Mouse (Mus musculus) hindbrain, embryonic 16.5 days (tissue): ENCODE results near the gene Cep85l. TPM values are rescaled to one million over a fixed set of nuclear protein-coding genes. Genes with fewer than 3 reads are reported as not detected.

ENCODE experiments used
- ATAC-seq: fragments of 200-750 bp; cut with Nextera tagmentation; 2 replicates; pipeline ENCODE4 v1.8.0; 2017; ENCODE audit warnings: moderate TSS enrichment, moderate library complexity
- H3K27ac ChIP-seq: fragments of 300-500 bp; sonication (generic); 2 replicates; pipeline ENCODE4 v1.5.1; 2014; ENCODE audit warnings: low read depth, mild to moderate bottlenecking, control low read depth, low read length, moderate library complexity
- H3K27me3 ChIP-seq: fragments of 300-500 bp; sonication (generic); replicated peaks from 2 replicates; pipeline ENCODE4 v1.6.1; 2014; ENCODE audit warnings: low read length; ENCODE audit not compliant: control insufficient read depth, insufficient read depth
- H3K36me3 ChIP-seq: fragments of 300-500 bp; sonication (generic); 2 replicates; pipeline ENCODE4 v1.6.1; 2014; ENCODE audit warnings: mild to moderate bottlenecking, low read length, moderate library complexity, mixed read lengths; ENCODE audit not compliant: control insufficient read depth, insufficient read depth
- H3K4me1 ChIP-seq: fragments of 300-500 bp; sonication (generic); 2 replicates; pipeline ENCODE4 v1.6.1; 2014; ENCODE audit warnings: low read depth, low read length; ENCODE audit not compliant: control insufficient read depth, insufficient read depth
- H3K4me2 ChIP-seq: fragments of 300-500 bp; sonication (generic); 2 replicates; pipeline ENCODE4 v1.6.1; 2014; ENCODE audit warnings: mild to moderate bottlenecking, low read length, control low read depth, moderate library complexity
- H3K4me3 ChIP-seq: fragments of 300-500 bp; sonication (generic); 2 replicates; pipeline ENCODE4 v1.5.1; 2014; ENCODE audit warnings: mild to moderate bottlenecking, low read length, control low read depth, moderate library complexity
- H3K9ac ChIP-seq: fragments of 300-500 bp; sonication (generic); 2 replicates; pipeline ENCODE4 v1.6.1; 2014; ENCODE audit warnings: low read depth, mild to moderate bottlenecking, control low read depth, low read length, moderate library complexity
- H3K9me3 ChIP-seq: fragments of 300-500 bp; sonication (generic); 2 replicates; pipeline ENCODE4 v1.6.1; 2014; ENCODE audit warnings: mild to moderate bottlenecking, low read length, moderate library complexity; ENCODE audit not compliant: control insufficient read depth
- WGBS: fragments of 180-500 bp; shearing (Covaris S2); extraction: QIAGEN DNeasy Blood & Tissue Kit; methylation state at CpG from one replicate; pipeline ENCODE4 v1.1.7; 2014; 5-methylcytosine and 5-hydroxymethylcytosine counted together
- polyA plus RNA-seq: library from polyadenylated mRNA; unstranded; fragments of >200 nt; fragmentation: Nextera tagmentation; extraction: Ambion mirVana; gene quantifications from 2 replicates; pipeline ENCODE4 v1.2.1, GENCODE M21; 2015

Gene Cep85l
- polyA plus RNA-seq, 1 experiment from 2014 or later: 4.4 TPM

- 55% methylated on average over 3 of the region's 3 CpGs for WGBS
- no peak overlapping the region for H3K27ac ChIP-seq
Measured at GRCm38 (mm10) chr10:53399053-53399452, 19.3 kb upstream of the Cep85l start.

GRCm38 (mm10) chr10:53398540-53398902 lies 18.8 kb upstream of the Cep85l start:
- WGBS: 6% methylated on average over 9 of the region's 9 CpGs
- Histone ChIP-seq H3K27ac (no peak overlapping the region), H3K4me3 (peak overlapping the region; percentile 1; the same call in 1 of the 2 replicates), H3K4me1 (peaks cover 3% of the 10 kb centered on the region; the same call in 1 of the 2 replicates), H3K4me2 (peak overlapping the region; percentile 44), H3K9me3 (no peaks in the 10 kb centered on the region), H3K27me3 (no peaks in the 10 kb centered on the region), H3K9ac (no peak overlapping the region), H3K36me3 (no peaks in the 10 kb centered on the region)
- ATAC-seq: peak; percentile 63

More at GRCm38 (mm10) chr10:53399053-53399452, 19.3 kb upstream of the Cep85l start:
- Histone ChIP-seq H3K4me2 (no peak overlapping the region; the same call in 1 of the 2 replicates), H3K4me3 (no peak overlapping the region), H3K36me3 (no peaks in the 10 kb centered on the region), H3K9ac (no peak overlapping the region), H3K4me1 (peaks cover 3% of the 10 kb centered on the region; the same call in 1 of the 2 replicates), H3K27me3 (no peaks in the 10 kb centered on the region), H3K9me3 (no peaks in the 10 kb centered on the region)
- no peak for ATAC-seq

DNA sequence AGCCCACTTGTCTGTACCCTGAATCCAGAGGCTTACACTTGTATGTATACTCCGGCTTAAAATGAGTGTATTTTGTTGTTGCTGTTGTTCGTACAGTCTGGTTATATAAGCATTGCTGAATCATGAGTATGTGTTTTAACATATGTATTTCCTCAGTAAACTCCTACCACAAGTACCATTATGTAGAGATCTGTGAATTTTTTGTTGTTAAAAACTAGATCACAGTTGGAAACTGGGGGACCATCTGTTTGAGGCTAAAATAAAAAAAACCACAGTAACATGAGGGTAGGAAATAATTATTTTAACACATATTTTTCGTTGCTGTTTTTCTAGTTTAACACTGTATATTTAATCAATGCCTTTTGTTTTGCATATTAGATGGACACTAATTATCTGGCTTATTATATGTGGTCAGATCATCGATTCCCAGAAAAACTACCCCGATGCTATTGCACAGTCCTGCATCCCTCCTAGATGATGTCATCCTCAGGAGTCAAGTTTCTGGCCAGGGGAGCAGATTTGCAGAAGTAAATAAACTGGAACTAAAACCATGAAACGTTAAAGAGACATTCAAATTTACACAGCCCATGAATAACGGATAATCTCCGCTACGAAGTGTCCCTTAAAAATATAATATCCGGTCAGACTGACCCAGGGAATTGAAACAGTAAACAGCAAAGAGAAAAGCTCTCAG lies 18.2 kb upstream of the Cep85l start:
- Histone ChIP-seq H3K27ac (no peak overlapping the region), H3K4me2 (peak overlapping the region; percentile 44), H3K36me3 (no peaks in the 10 kb centered on the region), H3K27me3 (no peaks in the 10 kb centered on the region), H3K9me3 (no peaks in the 10 kb centered on the region), H3K4me1 (peaks cover 3% of the 10 kb centered on the region; the same call in 1 of the 2 replicates), H3K4me3 (peak overlapping the region; percentile 1; the same call in 1 of the 2 replicates), H3K9ac (no peak overlapping the region)
- ATAC-seq: 0 out of 2 replicates have a peak, but pooled peaks have one; percentile 42
- 50% methylated on average over 10 of the region's 10 CpGs for WGBS

DNA sequence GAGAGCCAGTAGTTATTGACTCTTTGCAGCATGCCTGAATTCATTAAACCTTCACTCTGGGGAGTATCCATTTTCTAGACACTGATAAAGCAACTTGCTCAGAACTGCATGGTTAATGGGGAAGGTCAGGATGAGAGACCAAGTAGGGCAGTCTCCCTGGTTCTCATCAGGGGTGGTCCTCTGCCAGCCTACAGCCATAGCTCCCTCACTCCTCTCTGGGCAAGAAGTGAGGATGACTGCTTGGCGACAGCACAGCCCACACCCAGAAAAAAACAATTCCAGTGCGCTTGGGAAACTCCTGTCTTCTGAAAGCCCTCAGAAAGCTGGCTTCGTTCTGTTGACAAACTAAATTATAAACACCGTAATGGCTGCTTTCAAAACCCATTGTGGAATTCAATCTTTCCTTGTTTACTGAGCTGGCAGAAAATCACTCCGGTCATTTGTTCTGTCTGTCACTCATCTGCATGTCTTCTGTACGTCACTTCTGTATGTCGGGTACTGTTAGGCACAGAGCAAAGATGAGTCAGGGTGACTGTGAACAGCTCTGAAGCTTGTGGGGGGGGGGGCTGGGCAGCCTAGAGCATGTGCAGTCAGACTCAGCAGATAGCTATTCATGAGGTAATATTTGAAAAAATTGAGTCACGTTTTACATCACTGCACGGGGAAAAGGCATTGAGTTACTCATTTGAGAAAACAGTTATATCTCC lies 15.3 kb upstream of the Cep85l start:
- Histone ChIP-seq H3K9ac (no peak overlapping the region), H3K27me3 (no peaks in the 10 kb centered on the region), H3K4me3 (no peak overlapping the region), H3K36me3 (no peaks in the 10 kb centered on the region), H3K27ac (no peak overlapping the region), H3K9me3 (no peaks in the 10 kb centered on the region), H3K4me2 (no peak overlapping the region), H3K4me1 (peaks cover 3% of the 10 kb centered on the region; the same call in 1 of the 2 replicates)
- ATAC-seq: no peak; the same call in 1 of the 2 replicates
- WGBS: 76% methylated on average over 9 of the region's 9 CpGs

- Histone ChIP-seq H3K4me2 (no peak overlapping the region), H3K27ac (no peak overlapping the region), H3K27me3 (no peaks in the 10 kb centered on the region), H3K4me1 (no peaks in the 10 kb centered on the region), H3K9me3 (no peaks in the 10 kb centered on the region), H3K9ac (no peak overlapping the region), H3K36me3 (no peaks in the 10 kb centered on the region), H3K4me3 (no peak overlapping the region)
- no peak for ATAC-seq
- WGBS: 72% methylated on average over 6 of the region's 6 CpGs
Measured at GRCm38 (mm10) chr10:53388227-53388920, 8.6 kb upstream of the Cep85l start.

GRCm38 (mm10) chr10:53385438-53385837 lies 5.7 kb upstream of the Cep85l start:
- Histone ChIP-seq H3K4me2 (no peak overlapping the region), H3K27me3 (no peaks in the 10 kb centered on the region), H3K4me1 (no peaks in the 10 kb centered on the region), H3K4me3 (no peak overlapping the region), H3K27ac (no peak overlapping the region), H3K36me3 (no peaks in the 10 kb centered on the region), H3K9ac (no peak overlapping the region), H3K9me3 (no peaks in the 10 kb centered on the region)
- WGBS: 82% methylated on average over 5 of the region's 5 CpGs
- no peak for ATAC-seq

DNA sequence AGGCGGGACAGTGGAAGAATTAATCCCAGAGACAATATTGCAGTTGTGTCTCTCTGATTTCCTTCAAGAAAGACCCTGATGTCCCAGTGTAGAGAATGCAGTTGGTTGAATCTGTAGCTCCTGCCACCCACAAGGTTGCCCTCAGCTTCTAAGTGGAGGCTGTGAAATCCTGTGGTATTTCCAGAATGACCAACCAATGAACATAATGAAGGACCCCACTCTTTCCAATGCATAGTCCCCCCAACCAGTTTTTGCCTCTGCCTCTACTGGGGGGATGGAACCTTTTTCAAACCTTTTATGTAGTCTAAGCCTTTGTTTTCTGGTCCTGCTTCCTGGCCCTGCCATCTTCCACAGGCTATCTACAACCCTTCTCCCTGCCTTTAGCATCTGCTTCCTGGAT lies 5.1 kb upstream of the Cep85l start:
- Histone ChIP-seq H3K9ac (no peak overlapping the region), H3K9me3 (no peaks in the 10 kb centered on the region), H3K36me3 (no peaks in the 10 kb centered on the region), H3K27ac (no peak overlapping the region), H3K4me3 (no peak overlapping the region), H3K27me3 (no peaks in the 10 kb centered on the region), H3K4me1 (no peaks in the 10 kb centered on the region), H3K4me2 (no peak overlapping the region)
- ATAC-seq: no peak
- WGBS: 90% methylated on average over 1 of the region's 1 CpGs

DNA sequence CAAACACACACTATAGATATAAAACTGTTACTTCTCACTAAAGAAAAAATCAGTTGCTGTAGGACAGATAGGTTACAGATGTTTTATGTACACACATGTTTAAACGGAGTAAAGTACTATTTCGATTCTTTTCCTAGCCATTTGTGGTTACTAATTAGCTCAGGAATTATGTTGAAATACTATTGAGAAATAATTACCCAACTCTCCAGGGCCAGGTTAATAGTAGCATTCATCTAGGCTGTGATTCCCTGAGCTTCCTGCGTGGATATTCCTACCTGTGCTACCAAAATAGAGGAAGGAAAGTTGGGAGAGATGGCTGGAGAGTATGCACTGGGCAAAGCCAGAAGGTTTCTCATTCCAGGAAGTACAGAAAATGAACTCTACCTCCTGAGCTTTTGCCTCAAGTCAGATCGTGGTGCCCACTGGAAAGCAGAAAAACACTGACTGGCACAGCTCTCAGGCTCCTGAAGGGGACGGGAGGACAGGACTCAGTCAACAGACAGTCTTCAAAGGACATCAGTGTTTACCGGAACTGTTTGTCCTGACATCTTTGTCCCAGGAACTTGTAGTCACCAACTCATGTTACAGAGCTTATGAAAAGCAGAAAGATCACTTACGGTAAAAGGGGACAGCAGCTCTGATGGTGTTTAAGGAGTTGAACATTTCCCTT lies 3.1 kb upstream of the Cep85l start:
- Histone ChIP-seq H3K9me3 (no peaks in the 10 kb centered on the region), H3K36me3 (no peaks in the 10 kb centered on the region), H3K9ac (no peak overlapping the region), H3K4me2 (no peak overlapping the region), H3K4me1 (no peaks in the 10 kb centered on the region; the same call in 1 of the 2 replicates), H3K4me3 (no peak overlapping the region), H3K27ac (no peak overlapping the region), H3K27me3 (no peaks in the 10 kb centered on the region)
- WGBS: 81% methylated on average over 7 of the region's 7 CpGs
- no peak for ATAC-seq
